Mouse (Mus musculus): ENCODE results near the gene Aipl1. TPM values are rescaled to one million over a fixed set of nuclear protein-coding genes. Genes with fewer than 3 reads are reported as not detected.

Aipl1 gene
- total RNA-seq (2023) = under 1 TPM; 0.18 to 0.46 TPM

DNA sequence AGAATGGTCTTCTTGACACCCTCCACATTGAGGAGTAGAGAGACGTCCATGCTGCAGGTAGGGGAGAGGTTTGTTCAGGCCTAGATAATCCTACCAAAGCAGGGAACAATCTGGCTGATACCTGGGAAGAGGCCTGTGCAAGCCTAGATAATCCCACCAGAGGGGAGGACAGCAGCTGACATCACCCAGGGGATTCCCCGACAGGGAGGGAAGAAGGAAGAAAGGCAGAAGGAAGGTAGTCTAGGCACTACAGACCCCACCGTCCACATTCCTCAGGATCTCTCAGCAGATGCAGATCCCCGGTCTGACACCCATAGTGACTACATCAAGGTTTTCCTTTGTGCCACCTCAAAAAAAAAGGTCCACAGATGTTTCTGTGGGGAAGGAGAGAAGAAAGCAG lies at the start of gene Aipl1:
Gene Aipl1 (minus strand): TSS at position 101 of the 400 bp plus-strand sequence.

DNA sequence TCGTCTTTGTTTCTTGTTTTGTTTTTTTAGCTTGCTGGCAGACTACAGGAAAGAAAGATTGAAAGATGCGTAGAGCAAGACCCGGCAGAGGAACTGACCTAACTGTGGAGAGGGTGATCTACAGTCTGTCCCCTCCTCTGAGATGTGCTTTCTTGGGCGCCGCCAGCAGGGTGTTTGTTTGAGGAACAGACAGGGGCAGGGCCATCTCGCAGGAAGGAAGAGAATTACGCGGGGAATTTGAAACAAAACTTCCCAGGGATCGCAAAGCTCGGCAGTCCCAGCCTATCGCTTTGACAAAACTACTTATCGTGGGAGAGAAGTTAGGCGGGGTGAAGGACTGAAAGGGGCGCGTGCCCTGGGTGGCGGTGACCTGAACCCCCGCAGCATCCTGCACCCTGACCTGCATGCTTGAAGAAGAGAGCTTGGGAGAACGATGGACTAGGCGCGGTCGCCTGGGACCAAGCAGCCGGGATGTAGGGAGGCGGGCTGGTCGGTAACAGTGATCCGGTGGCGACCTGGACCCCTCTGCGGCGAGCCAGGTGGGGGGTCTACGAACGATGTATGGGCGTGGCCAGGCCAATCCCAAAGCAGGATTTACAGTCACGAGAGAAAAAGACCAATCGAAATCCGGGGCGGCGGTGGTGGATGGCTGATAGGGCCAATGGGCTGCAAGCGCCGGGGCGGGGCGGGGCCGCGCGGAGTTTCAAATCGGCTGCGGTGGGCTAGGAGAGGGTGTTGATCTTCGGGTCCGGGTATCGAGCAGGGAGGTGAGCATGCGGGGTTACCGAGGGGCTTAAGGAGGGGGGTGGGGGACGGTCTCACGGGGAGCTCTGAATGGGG lies 4.7 kb upstream of the Aipl1 start, which contains the start of gene Pimreg:
Gene Pimreg (plus strand): TSS at position 265 of the 840 bp plus-strand sequence.

Other genes starting within 250 kb of the Aipl1 start
- 10 to 100 TPM; 22.7 to 27.2 TPM for gene Pimreg, start 4.5 kb upstream of the Aipl1 start, total RNA-seq (2023)
- under 1 TPM; 0.07 to 0.09 TPM for gene Pitpnm3, start 98.3 kb upstream of the Aipl1 start, total RNA-seq (2023)
- gene Gm43951, start 169.3 kb upstream of the Aipl1 start, total RNA-seq (2023) = under 1 TPM; 0.26 to 0.79 TPM
- gene 4933427D14Rik, start 169.9 kb upstream of the Aipl1 start, total RNA-seq (2023) = 1 to 10 TPM; 6.8 to 7.9 TPM
- gene Txndc17, start 170.0 kb upstream of the Aipl1 start, total RNA-seq (2023) = 10 to 100 TPM; 45.7 to 51.2 TPM
- gene Med31, start 178.1 kb upstream of the Aipl1 start, total RNA-seq (2023) = 10 to 100 TPM; 30.6 to 33.7 TPM
- gene Slc13a5, start 229.7 kb upstream of the Aipl1 start, total RNA-seq (2023) = 1 to 10 TPM; 1.2 to 1.8 TPM

Data from neutrophil, adult 83 days (primary cell).